Mouse (Mus musculus): ENCODE measurements at regions not wholly inside any gene's neighbourhood (a gene's known extent, or its start where the extent isn't known, plus 50 kb on each side); places are given as distances from the start of the nearest gene placed in this dataset.

DNA sequence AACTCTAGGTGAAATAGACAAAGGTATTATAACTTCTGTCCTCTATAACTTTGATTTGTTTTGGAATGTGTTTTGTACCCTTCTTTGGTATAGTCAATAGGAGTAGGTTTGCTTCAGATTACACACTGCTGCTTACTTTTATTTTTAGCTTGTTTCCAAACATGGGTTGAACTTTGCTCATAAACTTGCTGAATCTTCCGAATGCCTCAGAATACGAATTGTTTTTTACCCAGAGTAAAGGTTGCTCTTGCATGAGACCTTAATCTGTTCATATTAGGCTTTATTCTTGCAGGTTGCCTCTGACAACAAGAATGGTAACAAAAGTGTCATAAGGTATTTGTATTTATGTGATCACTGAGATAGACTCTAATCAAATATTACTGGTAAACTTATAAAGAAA, 541.3 kb upstream of the Megf9 start:
- DNase-seq, result peak in 1 of 2 experiments; percentile 1

DNA sequence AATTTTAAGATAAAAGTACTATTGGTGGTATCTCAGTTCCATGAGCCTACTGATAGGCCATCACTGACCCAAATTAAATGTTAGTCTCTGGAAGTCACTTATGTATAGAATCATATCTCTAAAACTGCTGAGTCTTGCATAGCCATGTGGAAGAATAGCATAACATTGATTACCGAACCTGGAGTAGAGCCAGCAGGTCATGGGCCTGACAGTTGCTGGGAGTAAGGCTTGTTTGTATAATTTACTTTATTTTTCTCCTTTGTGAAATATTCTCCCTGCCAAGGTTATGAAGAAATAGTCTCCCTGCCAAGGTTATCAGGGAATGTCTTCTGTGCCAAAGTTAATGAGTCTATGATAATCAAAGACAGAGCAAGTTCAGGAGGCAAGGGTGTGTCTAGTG, 499.7 kb upstream of the Megf9 start:
- DNase-seq, result no peak
